Mouse (Mus musculus): ENCODE measurements around the gene Lonrf2.

Gene Lonrf2

DNA sequence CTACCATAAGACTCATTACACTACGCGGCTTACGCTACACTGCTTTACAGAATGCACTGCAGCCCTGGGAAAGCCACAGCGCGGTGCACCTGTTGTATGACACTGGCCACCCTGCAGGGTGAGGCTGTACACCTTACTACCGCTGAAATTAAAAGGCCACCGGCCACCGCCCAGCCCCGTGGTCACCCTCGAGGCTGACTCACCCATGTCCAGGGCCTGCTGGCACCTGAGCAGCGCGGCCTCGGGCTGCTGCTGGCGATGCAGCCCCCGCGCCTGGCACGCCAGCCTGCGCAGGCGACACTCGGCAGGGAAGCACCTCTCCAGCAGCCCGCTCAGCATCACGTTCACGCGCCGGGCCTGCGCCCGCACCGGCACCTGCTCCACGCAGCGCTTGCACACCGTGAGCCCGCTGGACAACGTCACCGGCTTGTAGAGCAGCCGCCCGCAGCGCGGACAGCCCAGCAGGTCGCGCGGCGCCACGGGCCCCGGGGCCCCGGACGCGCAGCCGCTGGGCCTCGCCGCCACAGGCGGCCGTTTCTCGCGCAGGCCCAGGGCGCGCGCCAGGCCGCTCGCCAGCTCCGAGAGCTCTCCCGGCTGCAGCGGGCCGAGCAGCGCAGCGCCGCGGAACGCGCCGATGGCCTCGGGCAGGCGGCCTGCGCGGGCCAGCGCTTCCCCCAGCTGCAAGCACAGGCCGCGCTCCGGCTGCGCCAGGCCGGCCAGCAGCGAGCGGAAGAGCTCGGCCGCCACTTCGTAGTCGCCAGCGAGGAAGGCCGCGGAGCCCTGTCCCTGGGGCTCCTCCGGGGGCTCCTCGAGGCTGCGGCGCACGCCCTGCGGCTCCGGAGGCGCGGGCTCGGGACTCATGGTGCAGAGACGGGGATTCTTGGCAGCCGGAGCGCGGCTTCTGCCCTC lies 689 bp downstream of the Lonrf2 start:
- DNase-seq = peak; percentile 72 to 73

DNA sequence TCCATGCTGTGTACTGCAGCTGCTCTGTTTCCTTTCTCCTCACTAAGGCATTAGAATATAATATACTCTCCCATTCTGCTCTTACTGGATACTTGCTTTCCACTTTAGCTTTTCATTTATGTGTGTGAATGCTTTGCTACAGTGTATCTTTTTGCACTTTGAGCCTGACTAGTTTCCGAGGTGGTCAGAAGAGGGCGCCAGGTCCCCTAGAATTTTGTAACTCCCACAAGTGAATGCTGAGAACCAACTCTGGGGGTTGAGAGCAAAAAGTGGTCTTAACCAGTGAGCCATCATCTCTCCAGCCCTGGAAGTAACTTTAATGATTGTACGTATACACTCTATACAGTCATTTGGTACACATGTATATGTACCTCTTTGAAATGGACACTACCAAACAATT lies 1.6 kb downstream of the Lonrf2 start:
- DNase-seq = peak; percentile 69 to 72

DNA sequence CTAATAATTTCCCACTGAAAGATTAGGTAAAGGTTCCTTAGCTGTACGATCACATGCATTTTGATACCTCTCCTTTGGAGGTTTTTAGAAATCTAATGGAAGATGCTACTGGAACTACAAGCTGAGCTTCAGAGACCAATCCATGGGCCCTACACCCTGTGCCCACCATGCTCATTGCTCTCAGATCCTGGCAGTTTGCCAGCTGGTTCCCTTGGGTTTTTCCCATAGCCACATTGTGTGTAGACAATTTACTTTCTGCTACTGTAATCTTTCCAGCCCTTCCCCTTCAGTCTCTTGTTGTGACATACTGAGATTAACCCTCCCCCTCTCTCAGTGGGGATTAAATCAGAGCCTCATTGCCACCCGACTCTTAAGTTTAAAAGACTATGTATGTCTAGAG lies 11.6 kb downstream of the Lonrf2 start:
- DNase-seq = peak; percentile 48 to 53

DNA sequence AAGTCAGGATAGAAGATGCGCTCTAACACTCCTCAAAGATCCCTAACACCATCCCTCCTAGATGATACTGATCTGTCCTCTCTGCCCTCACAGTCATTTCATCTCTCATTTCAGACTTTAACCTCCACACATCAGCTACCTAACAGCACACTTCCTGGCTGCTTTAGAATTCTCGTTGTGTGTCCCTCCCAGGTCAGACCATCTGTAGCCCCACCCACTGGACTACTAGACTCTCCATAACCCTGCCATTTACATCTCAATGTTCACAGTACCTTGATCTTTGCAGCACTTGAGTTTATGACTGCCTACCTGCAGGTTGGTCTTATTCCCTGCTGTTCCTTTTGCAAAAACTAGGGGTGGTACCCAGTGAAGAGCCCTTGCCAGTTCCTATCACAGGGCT lies 12.7 kb downstream of the Lonrf2 start:
- no peak for DNase-seq

DNA sequence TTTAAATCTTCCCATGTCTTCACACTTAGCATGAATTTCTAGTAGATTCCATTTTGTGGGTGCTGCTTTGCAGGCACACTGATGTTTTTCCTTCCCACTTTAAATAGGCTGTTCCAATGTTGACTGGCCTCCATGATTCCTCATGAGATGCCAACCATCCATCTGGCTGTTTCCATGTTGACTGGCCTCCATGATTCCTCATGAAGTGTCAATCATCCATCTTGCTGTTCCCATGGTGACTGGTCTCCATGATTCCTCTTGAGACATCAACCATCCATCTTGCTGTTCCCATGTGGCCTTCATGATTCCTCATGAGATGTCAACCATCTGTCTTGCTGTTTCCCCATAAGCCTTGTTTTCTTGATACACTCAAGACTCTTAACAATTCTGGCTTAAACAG lies 16.8 kb downstream of the Lonrf2 start:
- no peak for DNase-seq

DNA sequence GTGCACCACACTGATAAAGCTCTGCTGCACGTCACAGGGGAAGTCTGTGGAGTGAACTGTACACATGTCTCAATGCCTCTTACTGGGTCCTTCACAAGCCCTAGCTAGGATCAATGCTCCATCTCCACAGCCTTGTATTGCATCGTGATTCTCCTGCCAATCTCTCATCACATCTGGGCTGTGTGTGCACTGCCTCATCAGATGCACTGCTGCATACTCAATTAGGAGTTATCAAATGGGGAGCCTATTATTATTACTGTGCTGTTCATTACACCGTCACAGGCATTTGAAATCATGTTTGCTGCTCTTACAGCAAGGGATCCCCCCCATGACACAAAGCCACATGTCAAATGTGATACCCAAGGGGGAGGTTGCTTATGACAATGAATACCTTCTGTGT lies 18.8 kb downstream of the Lonrf2 start:
- DNase-seq = no peak

DNA sequence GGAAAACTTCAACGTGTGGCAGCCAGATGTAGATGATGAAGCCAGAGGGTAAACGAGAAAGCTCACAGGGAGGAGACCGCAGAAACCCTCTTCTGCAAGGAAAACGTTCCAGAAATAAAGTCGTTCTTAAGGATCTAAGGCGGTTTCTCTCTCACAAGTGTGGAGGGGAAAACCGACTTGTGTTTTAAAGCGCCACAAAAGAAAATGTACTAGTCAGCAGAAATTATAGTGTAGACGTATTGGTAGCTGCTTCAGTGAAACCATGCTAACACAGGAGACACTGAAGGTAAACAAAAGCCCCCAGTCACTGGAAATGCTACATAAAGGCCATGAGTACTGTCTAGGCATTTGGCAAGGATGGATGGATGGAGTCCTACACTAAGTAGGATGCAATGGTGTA lies 19.2 kb downstream of the Lonrf2 start:
- DNase-seq = no peak

DNA sequence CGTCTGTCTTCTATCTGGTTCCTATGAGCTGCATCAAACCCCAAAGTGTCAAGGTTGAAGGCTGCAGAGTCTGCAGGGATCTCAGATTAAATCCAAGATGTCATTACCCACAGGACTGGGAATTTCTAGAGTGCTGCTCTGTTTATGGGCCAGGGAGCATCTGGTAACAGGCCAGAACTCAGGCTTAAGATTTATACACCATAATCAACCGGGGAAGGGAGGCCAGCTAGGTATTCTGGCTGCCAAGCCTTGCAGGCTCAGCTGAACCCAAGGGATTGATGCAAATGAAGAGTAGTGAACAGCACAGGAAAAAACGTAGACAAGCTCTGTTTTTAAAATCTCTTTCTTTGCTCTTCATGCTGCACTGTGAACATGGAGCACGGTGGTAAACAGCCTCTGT lies 20.2 kb downstream of the Lonrf2 start:
- DNase-seq = peak; percentile 48 to 64

DNA sequence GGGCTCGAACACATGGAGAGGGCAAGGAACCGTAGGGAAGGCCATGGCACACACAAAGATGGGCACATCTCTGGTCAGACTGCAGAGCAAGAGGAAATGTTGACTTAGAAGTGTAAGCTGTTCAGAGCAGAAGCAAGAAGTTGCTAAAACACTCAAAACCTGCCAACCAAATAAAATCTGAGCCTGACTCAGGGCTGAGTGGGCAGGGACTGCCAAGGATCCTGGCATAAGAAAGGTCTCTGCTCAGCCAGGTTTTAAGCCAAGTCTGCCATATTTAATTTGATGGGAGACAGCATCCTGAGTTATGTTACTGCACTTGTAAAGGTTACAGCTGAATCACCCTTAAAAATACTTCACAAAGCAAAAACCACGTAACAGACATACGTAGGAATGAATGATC lies 29.4 kb downstream of the Lonrf2 start:
- no peak for DNase-seq

DNA sequence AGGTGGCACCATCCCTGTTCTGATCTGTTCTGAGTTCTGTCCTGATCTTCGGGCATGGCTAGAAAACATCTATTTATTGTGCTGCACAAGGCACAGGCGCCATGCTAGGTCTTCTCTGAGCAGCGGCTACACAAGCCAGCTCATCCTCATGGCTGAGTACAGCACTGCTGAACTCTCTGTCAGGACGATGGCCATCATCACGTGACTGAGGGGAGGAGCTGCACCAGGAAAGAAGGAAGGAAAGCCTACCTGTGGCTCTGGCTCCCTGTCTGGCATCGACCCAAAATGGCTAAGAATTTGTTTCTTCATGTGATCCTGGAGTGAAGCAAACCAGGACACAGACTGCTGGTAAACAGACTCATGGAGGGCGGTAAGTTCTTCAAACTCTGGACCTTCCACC lies 36.1 kb downstream of the Lonrf2 start:
- DNase-seq = no peak

DNA sequence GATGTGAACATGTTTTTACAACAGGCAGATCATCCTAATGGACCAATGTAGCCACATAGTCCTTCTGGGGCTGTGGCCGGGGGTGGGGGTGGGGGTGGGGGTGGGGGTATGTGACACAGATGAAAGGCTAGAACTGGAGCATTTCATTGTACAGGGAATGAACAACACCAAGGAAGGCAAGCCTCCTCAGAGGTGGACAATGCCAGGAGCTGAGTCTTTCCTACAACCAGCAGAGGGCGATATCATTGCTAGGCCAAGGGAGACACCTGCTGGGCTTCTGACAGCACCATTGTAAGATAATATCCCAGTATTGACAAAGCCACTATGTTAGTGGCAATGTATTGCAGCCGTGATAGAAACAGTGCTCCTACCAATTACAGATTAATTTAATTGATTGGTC lies 37.2 kb downstream of the Lonrf2 start:
- DNase-seq = peak; percentile 57 to 74

DNA sequence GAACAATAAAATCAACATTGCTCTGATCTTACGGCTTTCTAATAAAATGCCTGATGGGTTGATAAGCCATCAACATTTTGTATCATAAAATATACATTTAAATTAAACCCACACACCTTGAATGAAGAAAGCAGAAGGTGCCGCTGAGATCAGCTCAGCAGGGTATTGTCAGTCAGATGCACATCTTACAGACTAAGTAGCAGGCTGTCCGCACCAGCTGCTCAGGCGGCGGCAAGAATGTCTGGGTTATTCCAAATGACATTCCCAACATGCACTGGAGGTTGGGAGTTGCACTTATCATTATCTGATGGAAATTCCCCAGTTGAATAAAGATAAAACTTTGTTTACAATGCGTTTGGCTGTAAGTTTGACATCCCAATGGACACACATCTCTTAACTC lies 39.6 kb downstream of the Lonrf2 start:
- DNase-seq = peak; percentile 26 to 36

DNA sequence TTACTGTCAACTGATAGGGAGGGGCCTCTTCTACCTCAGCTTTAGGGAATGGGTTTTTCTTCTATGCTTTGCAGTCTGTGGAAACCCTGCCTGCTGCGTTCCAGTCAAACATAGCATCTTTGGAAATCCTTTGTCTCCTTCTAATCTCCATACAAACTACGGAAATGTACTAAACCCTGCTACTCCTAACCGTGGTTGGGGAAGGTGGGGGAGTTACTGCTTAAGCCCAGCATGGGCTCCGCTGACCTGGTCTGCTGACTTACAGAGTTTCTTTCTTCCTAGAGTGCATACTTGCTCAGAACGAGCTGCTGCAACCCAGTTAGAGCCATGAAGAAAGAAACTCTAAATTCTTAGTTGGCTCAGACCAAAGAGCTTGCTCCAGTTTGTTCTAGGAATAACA lies 41.0 kb downstream of the Lonrf2 start:
- DNase-seq = no peak

DNA sequence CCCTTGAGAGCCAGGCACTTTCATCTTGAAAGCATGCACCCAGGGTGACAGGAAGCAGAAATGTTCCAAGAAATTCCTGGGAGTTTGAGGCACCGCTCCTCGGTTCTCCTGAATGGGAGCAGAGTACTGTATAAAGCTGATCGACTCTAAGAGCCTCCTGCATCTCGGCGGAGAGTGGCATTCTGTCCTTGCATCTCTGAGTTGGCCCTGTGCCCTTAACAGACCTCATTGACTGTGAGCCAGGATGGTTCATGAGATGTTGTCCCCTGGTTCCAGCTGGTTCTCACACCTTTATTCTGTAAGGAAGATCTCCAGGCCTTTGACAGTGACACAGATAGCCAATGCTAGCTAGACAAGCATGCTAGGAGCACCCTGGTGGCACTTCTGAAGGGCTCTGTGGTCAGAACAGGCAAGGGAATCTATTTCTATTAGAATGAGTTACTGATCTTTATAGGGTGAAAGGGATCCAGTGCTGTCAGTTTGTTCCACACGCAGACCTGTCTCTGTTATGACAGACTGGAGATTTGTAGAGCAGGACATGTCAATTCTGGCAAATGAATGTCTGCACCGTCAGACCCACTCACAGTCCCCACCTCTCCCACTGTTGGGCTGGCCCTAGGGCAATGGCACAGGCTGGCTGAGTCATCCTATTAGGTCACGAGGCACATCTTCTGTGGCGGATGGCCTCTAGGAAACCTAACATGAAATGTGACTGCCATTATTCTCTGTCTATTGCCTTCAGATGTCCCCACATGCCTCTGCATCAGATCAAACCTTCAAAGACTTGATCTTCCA lies 45.3 kb downstream of the Lonrf2 start:
- peak; percentile 43 to 50 for DNase-seq

DNA sequence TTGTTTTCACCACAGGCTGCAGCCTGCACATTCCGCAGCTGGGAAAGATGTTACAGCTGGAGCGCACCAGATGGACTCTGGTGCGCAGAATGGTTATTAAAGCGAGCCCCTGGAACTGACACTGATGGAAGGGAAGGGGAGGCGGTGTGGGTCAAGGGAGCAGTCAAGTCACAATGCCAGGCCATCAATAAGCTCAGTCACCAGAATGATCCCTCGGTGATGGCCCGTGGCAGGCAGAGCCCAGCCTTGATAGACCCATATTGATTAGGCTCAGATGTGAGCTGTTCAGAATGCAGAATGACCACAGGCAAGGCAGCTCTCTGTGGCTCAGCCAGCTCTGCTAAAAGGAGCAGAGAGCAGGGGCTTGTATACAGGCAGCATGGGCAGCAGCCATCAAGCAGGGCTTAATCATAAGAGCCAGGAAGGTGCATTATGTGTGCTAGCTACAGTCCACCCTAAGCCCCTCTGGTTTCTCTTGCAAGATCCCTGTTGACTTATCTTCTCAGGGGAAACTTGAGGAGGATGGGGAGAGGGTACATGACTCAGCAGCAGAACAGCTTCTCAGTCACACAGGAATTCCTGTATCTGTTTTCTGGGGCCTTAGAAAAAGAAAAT lies 46.4 kb downstream of the Lonrf2 start:
- DNase-seq = no peak

DNA sequence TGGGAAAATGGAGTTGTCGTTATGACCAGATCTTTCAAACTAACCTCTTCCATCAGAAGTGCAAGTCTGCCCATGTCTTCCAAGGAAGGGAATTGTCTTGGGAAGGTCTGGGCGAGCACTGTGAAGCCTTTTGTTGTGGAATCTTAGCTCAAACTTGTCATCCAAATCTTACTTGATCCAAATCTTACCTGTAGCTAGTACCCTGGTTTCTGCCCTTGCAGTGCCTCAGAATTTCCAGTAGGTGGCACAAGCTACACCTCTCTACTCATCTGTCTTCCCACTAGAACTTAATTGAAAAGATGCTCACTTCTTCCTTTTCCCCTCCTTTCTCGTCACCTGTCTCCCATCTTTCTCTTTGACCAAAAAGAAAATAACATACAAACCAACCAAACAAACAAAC lies 47.6 kb downstream of the Lonrf2 start:
- DNase-seq = peak in 1 of 2 experiments; percentile 51

DNA sequence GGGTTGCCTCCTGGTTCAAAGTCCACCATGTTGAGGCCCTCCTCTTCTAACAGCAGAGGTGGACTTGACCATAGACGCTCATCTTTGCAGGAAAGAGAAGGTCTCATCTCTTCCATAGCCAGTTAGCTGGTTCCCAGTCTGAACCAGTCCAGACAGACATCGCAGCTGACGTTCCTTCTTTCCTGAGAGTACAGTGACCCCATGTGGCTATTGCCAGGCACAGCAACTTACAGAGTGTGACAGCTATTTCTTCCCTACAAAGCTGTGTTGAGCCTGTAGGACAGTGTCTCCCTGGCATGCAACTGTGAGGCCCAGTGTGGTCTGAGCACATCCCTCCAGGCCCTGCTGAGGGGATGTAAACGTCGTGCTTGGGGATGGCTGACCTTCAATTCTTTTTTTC lies 49.1 kb downstream of the Lonrf2 start:
- peak; percentile 82 to 86 for DNase-seq

DNA sequence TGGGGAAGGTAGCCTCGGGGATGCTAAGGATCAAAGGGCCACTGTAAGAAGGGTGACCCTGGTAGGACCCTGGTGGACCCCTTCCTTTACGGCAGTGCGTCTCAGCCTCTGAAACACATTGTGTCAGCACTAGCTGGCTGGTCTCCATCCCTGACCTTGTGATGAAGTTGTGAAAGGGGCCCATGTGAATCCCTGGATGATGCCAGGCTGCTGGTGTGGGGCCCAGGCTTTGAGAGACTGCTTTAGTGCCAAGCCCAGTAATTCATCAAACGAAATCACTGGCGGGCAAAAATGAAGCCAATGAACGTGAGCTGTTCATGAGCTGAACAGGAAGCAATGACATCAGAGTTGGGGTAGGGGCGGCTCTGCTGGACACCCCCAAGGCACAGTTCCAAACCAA lies 50.2 kb downstream of the Lonrf2 start:
- peak; percentile 58 to 60 for DNase-seq

DNA sequence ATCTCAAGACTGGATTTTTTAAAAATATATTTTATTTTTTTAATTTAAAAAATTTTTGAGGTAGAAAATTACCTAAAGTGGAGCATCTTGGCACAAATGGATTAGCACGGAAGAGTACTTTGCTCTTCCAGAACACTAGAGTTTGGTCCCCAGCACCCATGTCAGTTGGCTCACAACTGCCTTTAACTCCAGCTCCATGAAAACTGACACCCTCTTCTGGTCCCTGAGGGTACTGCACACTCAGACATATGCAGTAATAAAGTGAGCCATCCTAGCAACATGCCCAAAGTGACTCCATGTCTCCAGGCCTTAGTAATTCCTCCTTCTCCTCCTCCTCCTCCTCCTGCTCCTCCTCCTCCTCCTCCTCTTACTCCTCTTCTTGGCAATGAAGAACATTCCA lies 58.2 kb downstream of the Lonrf2 start:
- DNase-seq = no peak

DNA sequence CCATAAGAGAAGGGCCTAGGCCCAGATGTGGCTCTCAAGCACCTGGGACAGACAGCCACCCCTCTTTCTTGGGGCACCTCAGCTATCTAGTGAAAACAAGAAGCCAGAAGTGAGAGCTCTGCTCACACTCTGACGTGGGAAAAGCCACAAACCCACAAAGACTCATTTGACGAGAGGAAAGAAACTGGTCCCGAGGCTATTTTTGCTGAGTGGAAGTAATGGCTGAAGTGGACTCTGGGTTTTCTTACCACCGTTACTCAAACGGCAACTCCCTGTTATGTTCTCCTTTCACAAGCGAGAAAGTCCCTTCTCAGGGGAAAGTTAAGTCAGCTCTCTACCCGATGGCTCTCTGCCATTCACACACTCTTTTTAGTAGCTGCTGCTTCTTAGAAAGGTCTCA lies 59.0 kb downstream of the Lonrf2 start:
- DNase-seq = no peak

DNA sequence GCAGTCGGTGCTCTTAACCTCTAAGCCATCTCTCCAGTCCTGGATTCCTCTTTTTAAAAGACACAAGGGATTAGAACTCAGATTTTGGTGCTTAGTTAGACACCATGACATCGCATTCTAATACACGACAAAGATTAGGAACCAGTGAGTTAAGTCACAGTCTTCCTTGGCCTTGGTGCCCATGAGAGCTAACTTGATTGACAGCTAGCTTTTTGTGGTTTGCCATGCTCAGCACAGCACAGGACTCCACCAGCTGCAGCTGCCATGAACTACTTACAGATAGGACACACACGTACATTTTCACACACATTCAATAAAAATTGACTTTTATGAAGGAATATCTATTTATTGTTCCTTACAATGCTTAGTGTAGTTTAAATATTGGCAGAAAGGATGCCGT lies 60.8 kb downstream of the Lonrf2 start:
- no peak for DNase-seq

DNA sequence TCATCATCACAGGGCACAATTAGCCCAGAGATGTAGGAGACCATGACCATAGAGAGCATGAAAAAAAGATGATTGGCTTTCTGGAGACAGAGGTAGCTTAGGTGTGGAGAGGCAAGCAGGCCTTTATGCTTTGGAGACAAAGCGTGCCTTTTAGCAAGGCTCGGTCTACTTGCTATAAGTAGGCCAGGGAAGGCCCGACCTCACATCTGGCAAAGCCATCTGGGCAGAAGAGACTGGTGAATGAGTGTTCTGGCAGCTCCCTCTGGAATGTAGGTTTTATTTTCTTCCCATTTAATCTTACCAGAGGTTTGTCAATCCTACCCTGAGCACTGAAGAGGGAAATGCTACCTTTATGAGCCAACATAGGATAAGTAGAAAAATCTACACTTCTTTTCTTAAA lies 65.8 kb downstream of the Lonrf2 start:
- DNase-seq = no peak

DNA sequence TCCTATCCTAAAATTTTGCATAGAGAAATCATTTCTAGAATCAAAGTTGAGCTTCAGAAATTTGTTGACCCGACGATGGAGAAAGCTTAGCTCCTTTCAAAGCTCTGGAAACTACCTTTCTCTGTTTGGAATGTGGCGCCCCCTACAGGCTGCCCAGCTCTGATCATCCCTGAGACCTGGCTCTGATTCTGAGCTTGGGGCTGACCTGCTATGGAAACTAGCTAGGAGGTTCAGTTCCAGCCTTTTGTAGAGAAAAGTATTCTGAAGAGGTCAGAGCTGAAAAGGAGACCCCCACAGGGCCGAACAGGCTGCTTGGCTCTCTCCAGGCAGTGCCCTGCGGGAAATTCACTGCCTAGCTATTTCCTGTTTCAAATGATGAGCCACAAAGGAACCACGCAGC lies 66.6 kb downstream of the Lonrf2 start:
- DNase-seq = peak; percentile 93 to 95

DNA sequence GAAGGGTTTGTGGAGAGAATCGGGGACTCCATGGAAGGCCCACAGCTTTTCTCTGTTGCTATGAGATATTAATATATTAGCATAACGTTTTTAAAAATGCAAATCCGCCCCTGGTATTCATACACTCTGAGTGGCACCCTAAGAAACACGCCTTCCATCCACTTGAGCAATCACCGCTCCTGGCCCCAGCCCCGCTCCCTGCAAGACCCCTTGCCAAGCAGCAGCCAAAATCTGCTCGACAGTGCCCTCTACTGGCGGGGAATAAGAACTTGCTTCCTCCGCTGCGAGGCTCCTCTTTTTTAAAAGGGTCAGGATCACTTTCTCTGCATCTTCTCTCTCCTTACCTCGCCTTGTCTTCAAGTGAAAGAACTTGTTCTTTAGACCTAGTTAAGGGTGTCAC lies 68.7 kb downstream of the Lonrf2 start:
- DNase-seq = peak; percentile 95 to 96
